Mouse (Mus musculus): Measurements from ENCODE around the gene Anxa4.
A peak's percentile ranks its signal among the peaks of the same experiment; 100 is the strongest.

Gene Anxa4

GRCm38 (mm10) chr6:86788242-86788641 lies 5.1 kb downstream of the Anxa4 start:
- TF ChIP-seq CTCF (conservative IDR thresholded peaks at IDR 0.05; ENCODE audit: low read length) (no peak), NANOG (IDR thresholded peaks at IDR 0.05; ENCODE audit: borderline replicate concordance, low read length) (no peak), POU5F1 (IDR thresholded peaks at IDR 0.05; ENCODE audit: borderline replicate concordance, low read length) (no peak)
- peaks cover 22% of the 10 kb centered on the region for H3K27me3 ChIP-seq (ENCODE audit: insufficient read depth, low read length)
- H3K9me3 ChIP-seq (ENCODE audit: low read length): no peaks in the 10 kb centered on the region
- H3K4me3 ChIP-seq (replicated peaks; ENCODE audit: low read length): no peak overlapping the region
- H3K4me1 ChIP-seq (replicated peaks; ENCODE audit: low read depth, low read length): peaks cover 7% of the 10 kb centered on the region
- H3K36me3 ChIP-seq (ENCODE audit: insufficient read depth, low read length): no peaks in the 10 kb centered on the region

GRCm38 (mm10) chr6:86786545-86786944 lies 6.8 kb downstream of the Anxa4 start:
- Histone ChIP-seq H3K9me3 (ENCODE audit: low read length) (no peaks in the 10 kb centered on the region), H3K4me3 (replicated peaks; ENCODE audit: low read length) (no peak overlapping the region), H3K4me1 (replicated peaks; ENCODE audit: low read depth, low read length) (peaks cover 11% of the 10 kb centered on the region), H3K36me3 (ENCODE audit: insufficient read depth, low read length) (no peaks in the 10 kb centered on the region), H3K27me3 (ENCODE audit: insufficient read depth, low read length) (peaks cover 10% of the 10 kb centered on the region)
- no peak for TF ChIP-seq NANOG (IDR thresholded peaks at IDR 0.05; ENCODE audit: borderline replicate concordance, low read length)
- TF ChIP-seq CTCF (conservative IDR thresholded peaks at IDR 0.05; ENCODE audit: low read length): no peak
- no peak for TF ChIP-seq POU5F1 (IDR thresholded peaks at IDR 0.05; ENCODE audit: borderline replicate concordance, low read length)

DNA sequence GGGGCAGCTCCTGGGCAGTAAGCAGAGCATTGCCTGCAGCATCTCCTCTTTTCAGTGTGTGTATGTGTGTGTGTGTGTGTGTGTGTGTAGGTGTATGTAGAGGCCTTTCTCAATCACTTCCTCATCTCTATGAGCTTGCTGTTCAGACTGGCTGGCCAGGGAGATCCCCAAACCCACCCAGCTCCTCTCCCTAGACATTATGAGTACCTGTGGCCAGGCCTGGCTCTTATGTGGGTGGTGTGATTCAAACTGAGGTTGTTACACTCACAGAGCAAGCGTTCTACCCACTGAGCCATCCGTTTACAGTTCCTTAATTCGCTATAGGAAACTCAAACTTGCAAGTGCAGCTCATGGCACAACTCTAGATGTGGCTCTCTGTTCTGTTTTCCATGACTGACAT lies 8.6 kb downstream of the Anxa4 start:
- no peak overlapping the region for H3K4me3 ChIP-seq (replicated peaks; ENCODE audit: low read length)
- peaks cover 24% of the 10 kb centered on the region for H3K4me1 ChIP-seq (replicated peaks; ENCODE audit: low read depth, low read length)
- no peak for TF ChIP-seq POU5F1 (IDR thresholded peaks at IDR 0.05; ENCODE audit: borderline replicate concordance, low read length)
- no peak for TF ChIP-seq CTCF (conservative IDR thresholded peaks at IDR 0.05; ENCODE audit: low read length)
- TF ChIP-seq NANOG (IDR thresholded peaks at IDR 0.05; ENCODE audit: borderline replicate concordance, low read length): no peak
- no peaks in the 10 kb centered on the region for H3K9me3 ChIP-seq (ENCODE audit: low read length)
- no peaks in the 10 kb centered on the region for H3K27me3 ChIP-seq (ENCODE audit: insufficient read depth, low read length)
- H3K36me3 ChIP-seq (ENCODE audit: insufficient read depth, low read length): no peaks in the 10 kb centered on the region

DNA sequence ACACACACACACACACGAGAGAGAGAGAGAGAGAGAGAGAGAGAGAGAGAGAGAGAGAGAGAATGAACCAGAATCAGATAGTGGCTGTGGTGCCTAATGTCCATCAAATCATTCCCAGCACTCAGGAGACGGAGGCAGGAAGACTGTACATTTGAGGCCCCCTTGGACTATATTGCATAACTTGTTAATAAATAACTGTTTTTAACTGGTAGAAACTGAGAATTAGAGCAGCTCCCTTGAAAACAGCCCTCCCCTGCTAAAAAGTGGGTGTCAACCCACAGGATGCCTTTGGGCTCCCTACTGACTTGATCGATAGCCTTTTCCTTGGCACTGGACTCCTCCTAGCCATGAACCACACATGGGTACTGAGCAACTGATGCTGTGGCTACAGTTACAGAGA lies 11.0 kb downstream of the Anxa4 start:
- H3K36me3 ChIP-seq (ENCODE audit: insufficient read depth, low read length): no peaks in the 10 kb centered on the region
- no peaks in the 10 kb centered on the region for H3K9me3 ChIP-seq (ENCODE audit: low read length)
- TF ChIP-seq NANOG (IDR thresholded peaks at IDR 0.05; ENCODE audit: borderline replicate concordance, low read length) (no peak), POU5F1 (IDR thresholded peaks at IDR 0.05; ENCODE audit: borderline replicate concordance, low read length) (no peak), CTCF (conservative IDR thresholded peaks at IDR 0.05; ENCODE audit: low read length) (no peak)
- H3K4me1 ChIP-seq (replicated peaks; ENCODE audit: low read depth, low read length): peaks cover 44% of the 10 kb centered on the region
- H3K27me3 ChIP-seq (ENCODE audit: insufficient read depth, low read length): no peaks in the 10 kb centered on the region
- H3K4me3 ChIP-seq (replicated peaks; ENCODE audit: low read length): no peak overlapping the region

DNA sequence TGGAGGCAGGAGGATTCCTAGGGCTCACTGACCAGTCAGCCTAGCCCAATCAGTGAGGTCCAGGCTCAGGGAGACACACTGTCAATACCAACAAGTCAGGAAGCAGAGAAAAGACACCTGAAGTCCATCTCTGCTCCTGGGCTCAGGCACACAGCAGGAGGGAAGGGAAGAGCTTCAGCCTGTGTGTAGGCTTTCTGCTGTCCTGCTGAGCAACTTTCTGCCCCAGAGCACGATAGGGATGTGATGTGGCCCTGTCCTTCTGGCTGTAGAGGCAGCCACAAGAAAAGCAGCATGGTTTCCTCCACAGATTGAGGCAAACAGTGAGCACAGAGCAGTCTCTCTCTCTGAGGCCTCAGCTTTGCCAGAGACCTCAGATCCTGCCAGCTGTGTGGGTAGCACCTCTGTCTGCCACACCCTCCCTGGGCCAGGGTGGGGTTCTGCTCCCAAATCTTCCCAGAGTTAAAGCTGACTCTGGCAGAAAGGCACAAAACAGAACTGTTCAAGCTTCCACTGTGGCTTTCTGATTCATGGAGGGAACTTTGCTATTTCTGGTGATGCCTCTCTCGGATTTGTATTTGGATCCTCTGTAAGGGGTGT lies 11.9 kb downstream of the Anxa4 start:
- no peaks in the 10 kb centered on the region for H3K27me3 ChIP-seq (ENCODE audit: insufficient read depth, low read length)
- H3K4me1 ChIP-seq (replicated peaks; ENCODE audit: low read depth, low read length): peaks cover 44% of the 10 kb centered on the region
- TF ChIP-seq POU5F1 (IDR thresholded peaks at IDR 0.05; ENCODE audit: borderline replicate concordance, low read length): no peak
- TF ChIP-seq CTCF (conservative IDR thresholded peaks at IDR 0.05; ENCODE audit: low read length): no peak
- no peak for TF ChIP-seq NANOG (IDR thresholded peaks at IDR 0.05; ENCODE audit: borderline replicate concordance, low read length)
- H3K36me3 ChIP-seq (ENCODE audit: insufficient read depth, low read length): no peaks in the 10 kb centered on the region
- H3K9me3 ChIP-seq (ENCODE audit: low read length): no peaks in the 10 kb centered on the region
- H3K4me3 ChIP-seq (replicated peaks; ENCODE audit: low read length): no peak overlapping the region; the same call in 1 of the 2 replicates

DNA sequence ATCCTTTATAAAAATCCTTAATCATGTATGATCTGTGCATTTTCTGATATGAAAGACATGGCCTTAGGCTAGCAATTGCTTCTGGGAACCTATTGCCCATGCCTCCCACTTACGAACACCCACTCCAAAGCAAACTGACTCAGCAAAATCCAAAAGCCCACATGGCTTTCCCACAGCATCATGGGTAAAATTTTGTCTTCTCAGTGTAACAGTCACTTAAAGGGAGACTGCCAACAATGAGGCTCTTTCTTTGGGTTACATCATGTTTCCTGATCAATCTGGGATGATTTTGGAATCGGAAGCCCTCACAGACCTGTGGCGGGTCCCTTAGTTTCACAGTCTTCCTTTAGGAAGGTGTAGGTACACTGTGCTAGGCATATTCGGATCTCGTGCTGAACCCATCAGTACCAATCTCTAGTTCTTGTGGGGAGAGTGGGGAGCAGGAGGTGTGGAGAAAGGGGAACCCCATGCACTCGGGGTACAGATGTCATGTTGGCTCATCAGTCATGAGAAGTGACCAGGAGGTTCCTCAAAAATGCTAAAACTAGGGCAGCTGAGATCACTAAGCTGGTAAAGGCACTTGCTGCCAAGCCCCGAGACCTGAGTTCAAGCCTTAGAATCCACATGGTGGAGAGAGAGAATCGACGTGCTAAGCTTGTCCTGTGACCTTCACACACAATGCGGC lies 14.3 kb downstream of the Anxa4 start:
- Histone ChIP-seq H3K4me1 (replicated peaks; ENCODE audit: low read depth, low read length) (peaks cover 48% of the 10 kb centered on the region), H3K9me3 (ENCODE audit: low read length) (no peaks in the 10 kb centered on the region), H3K27me3 (ENCODE audit: insufficient read depth, low read length) (no peaks in the 10 kb centered on the region), H3K36me3 (ENCODE audit: insufficient read depth, low read length) (no peaks in the 10 kb centered on the region), H3K4me3 (replicated peaks; ENCODE audit: low read length) (0 out of 2 replicates have a peak overlapping the region, but pooled peaks have one; percentile 4)
- TF ChIP-seq POU5F1 (IDR thresholded peaks at IDR 0.05; ENCODE audit: borderline replicate concordance, low read length) (no peak), NANOG (IDR thresholded peaks at IDR 0.05; ENCODE audit: borderline replicate concordance, low read length) (no peak), CTCF (conservative IDR thresholded peaks at IDR 0.05; ENCODE audit: low read length) (no peak)

DNA sequence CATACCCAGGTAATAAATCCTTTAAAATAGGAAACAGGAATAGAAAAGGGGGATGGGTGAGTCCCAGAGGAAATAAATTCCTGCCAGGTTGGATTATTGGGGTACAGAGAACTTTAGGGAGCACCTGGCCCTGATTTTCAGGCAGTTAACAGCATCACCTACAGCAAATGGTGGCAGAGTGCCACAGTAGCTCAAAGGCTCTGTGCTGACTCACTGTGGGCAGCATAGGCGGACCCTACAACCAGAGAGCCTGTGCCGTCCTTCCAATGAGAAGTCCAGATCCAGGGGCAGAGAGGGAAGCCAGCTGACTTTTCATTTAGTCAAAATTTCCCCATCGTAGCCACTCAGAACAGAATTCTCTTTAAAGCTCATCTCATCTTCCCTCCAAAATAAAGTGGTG lies 16.2 kb downstream of the Anxa4 start:
- Histone ChIP-seq H3K27me3 (ENCODE audit: insufficient read depth, low read length) (no peaks in the 10 kb centered on the region), H3K4me3 (replicated peaks; ENCODE audit: low read length) (no peak overlapping the region), H3K9me3 (ENCODE audit: low read length) (no peaks in the 10 kb centered on the region), H3K4me1 (replicated peaks; ENCODE audit: low read depth, low read length) (peaks cover 55% of the 10 kb centered on the region), H3K36me3 (ENCODE audit: insufficient read depth, low read length) (no peaks in the 10 kb centered on the region)
- TF ChIP-seq CTCF (conservative IDR thresholded peaks at IDR 0.05; ENCODE audit: low read length): no peak
- no peak for TF ChIP-seq NANOG (IDR thresholded peaks at IDR 0.05; ENCODE audit: borderline replicate concordance, low read length)
- no peak for TF ChIP-seq POU5F1 (IDR thresholded peaks at IDR 0.05; ENCODE audit: borderline replicate concordance, low read length)

DNA sequence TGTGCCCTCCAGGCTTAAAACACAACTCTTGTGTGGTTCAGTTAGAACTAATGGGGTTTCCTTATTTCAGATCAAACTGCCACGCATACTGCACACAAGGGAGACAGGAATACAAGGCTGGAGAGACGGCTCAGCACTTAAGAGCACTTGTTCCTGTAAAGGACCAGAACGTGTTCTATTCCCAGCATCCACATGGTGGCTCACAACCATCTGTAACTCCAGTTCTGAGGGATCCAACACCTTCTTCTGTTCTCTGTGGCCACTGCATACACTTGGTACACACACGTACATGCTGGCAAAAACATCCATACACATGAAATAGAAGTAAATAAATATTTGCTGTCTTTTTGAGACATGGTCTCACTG lies 16.7 kb downstream of the Anxa4 start:
- H3K36me3 ChIP-seq (ENCODE audit: insufficient read depth, low read length): no peaks in the 10 kb centered on the region
- no peak overlapping the region for H3K4me3 ChIP-seq (replicated peaks; ENCODE audit: low read length)
- peaks cover 56% of the 10 kb centered on the region for H3K4me1 ChIP-seq (replicated peaks; ENCODE audit: low read depth, low read length)
- no peaks in the 10 kb centered on the region for H3K9me3 ChIP-seq (ENCODE audit: low read length)
- no peak for TF ChIP-seq NANOG (IDR thresholded peaks at IDR 0.05; ENCODE audit: borderline replicate concordance, low read length)
- no peak for TF ChIP-seq CTCF (conservative IDR thresholded peaks at IDR 0.05; ENCODE audit: low read length)
- no peak for TF ChIP-seq POU5F1 (IDR thresholded peaks at IDR 0.05; ENCODE audit: borderline replicate concordance, low read length)
- no peaks in the 10 kb centered on the region for H3K27me3 ChIP-seq (ENCODE audit: insufficient read depth, low read length)
